Mouse (Mus musculus): ENCODE data around the gene Grin2c. TPM values are rescaled to one million over a fixed set of nuclear protein-coding genes. Genes with fewer than 3 reads are reported as not detected.

Grin2c gene
- polyA plus RNA-seq (2014; fragmentation: Illumina TruSeq; extraction: RNeasy Lipid Tissue Mini Kit (QIAGEN cat#74804); ENCODE audit: low read depth, low replicate concordance) = not detected

DNA sequence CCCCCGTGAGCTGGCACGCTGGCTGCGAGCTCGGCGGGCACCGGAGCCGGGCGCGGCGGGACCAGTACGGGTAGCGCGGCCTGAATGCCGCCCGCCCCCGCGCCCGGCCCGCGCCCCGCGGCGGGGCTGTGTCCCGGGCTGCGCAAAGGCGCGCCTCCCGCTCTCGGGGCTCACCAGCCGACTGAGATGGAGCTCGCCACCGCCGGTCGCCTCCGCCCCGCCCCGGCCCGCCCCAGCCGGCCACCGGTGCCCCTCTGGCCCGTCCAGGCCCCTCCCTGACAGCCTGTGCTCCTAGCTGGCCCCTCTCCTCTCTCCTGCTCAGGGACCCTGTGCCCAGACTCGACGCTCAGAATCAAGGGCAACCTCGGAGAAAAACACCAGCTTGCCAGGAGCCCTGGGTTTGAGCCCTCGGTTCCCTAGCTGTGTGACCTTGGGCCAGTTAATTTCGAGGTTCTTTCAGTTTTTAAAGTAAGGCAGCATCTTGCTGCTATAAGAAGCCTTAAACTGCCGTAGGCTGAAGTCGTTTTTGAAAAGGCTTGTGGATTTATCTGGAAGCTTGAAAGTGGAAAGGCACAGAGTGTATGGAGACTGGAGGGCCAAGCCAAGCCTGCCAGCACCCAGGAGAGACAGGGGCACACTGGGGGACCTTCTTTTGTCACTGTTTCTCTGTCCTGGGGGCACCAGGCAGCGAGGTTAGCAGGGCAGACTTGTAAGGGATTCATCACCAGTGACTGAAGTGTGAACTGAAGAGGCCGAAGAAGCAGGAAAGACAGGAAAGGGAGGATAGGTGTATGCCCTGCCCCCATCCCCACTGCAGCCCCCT, at the start of gene Grin2c:
Gene Grin2c, minus strand, starts transcription at position 183 of the 823 bp plus-strand sequence.

DNA sequence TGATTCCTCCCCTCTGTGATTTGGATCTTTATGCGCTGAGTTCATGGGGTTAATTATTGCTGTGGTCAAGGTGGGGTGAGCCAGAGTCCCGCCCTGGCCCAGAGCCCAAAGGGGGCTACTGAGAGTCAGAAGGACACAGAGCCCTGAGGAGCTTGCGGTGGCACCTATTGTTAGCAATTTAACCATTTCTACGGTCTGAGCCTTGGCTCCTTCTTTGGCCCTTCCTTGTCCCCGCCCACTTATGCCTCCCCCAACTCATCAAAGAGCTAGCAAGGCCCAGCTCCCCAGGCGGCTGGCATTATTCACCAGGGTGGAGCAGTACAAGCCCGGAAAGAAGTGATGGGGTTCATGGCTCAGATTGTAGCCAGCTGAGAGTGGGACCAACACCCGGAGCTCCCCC, 39.8 kb upstream of the Grin2c start, which contains the start of gene Otop2:
Gene Otop2, plus strand, starts transcription at position 301 of the 400 bp plus-strand sequence.

DNA sequence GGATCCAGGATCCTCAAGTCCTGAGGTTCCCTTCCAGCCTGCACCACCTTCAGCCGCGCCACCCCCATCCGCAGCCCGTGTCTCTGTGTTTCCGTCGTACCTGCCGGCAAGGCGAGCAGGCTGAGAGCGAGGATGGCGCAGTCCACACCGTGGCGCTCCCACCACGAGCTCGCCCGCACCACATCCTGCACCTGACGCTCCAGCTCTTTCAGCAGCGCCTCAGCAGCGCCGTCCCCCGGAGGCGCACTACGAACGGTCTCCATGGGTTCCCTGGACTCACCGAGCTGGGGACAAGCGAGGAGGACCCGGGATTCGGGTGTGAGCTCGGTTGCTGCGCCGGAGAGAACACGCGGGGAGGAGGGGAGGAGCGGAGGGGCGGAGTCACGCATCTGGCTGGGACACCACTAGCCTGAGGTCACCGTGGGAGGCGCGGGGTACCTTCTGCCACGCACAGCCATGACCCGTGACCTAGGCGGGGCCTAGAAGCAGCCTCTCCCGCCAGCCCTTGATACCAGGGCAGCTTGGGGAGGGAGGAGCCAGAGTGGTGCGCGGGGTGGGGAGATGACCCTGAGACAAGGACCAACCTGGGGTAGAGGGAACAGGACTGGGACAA, 30.3 kb upstream of the Grin2c start, which contains the start of gene Fads6:
Gene Fads6, minus strand, starts transcription at position 450 of the 613 bp plus-strand sequence.

DNA sequence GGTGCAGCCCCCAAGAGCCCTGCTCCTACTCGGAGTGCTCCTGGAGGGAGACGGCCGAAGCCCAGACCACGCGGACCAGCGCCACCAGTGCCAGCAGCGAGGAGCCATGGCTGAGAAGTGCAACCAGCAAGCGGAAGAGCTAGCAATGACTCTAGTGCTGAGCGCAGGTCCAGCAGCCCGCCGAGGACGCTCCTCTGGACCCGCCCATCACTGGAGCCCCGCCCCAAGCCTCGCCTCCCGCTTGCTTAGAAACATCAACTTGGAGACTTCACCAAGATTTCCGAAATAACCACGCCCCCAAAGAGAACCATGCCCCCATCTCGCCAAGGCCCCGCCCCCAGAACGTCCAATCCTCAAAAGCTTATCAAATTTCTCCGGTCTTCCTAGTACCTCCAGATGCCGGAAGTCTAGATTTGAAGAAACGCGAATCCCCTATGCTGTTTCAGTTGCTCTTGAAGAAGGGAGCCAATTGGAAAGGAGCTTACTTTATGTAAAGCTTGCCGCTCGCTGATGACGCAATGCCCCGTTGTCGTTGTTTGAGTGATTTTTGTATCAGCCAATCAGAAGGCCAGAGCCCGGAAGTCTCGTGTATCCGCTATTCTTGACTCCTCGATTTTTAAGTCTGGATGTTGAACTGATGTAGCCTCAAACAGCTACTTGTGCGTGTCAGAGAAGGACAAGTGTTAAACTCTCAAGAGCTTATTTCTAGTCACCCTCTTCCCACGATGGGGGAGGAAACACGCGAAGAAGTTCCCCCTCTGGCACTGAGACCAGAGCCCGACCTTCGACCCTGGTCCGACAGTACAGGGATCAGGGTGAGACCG, 9.9 kb upstream of the Grin2c start, which contains the start of gene Fdxr:
Gene Fdxr, minus strand, starts transcription at position 271 of the 824 bp plus-strand sequence.

Other genes with a start within 250 kb of the Grin2c start
- not detected for gene Cd300ld4, start 240.2 kb downstream of the Grin2c start, polyA plus RNA-seq (2014; fragmentation: Illumina TruSeq; extraction: RNeasy Lipid Tissue Mini Kit (QIAGEN cat#74804); ENCODE audit: low read depth, low replicate concordance)
- 2.1 TPM for gene Cd300ld5, start 229.5 kb downstream of the Grin2c start, polyA plus RNA-seq (2014; fragmentation: Illumina TruSeq; extraction: RNeasy Lipid Tissue Mini Kit (QIAGEN cat#74804); ENCODE audit: low read depth, low replicate concordance)
- gene Cd300ld3, start 218.8 kb downstream of the Grin2c start, polyA plus RNA-seq (2014; fragmentation: Illumina TruSeq; extraction: RNeasy Lipid Tissue Mini Kit (QIAGEN cat#74804); ENCODE audit: low read depth, low replicate concordance) = 2.1 TPM
- gene Cd300e, start 205.1 kb downstream of the Grin2c start, polyA plus RNA-seq (2014; fragmentation: Illumina TruSeq; extraction: RNeasy Lipid Tissue Mini Kit (QIAGEN cat#74804); ENCODE audit: low read depth, low replicate concordance) = not detected
- 0.23 TPM for gene Rab37, start 175.8 kb downstream of the Grin2c start, polyA plus RNA-seq (2014; fragmentation: Illumina TruSeq; extraction: RNeasy Lipid Tissue Mini Kit (QIAGEN cat#74804); ENCODE audit: low read depth, low replicate concordance)
- gene Cd300lf, start 133.3 kb downstream of the Grin2c start, polyA plus RNA-seq (2014; fragmentation: Illumina TruSeq; extraction: RNeasy Lipid Tissue Mini Kit (QIAGEN cat#74804); ENCODE audit: low read depth, low replicate concordance) = 0.93 TPM
- gene Slc9a3r1, start 103.9 kb downstream of the Grin2c start, polyA plus RNA-seq (2014; fragmentation: Illumina TruSeq; extraction: RNeasy Lipid Tissue Mini Kit (QIAGEN cat#74804); ENCODE audit: low read depth, low replicate concordance) = 3.4 TPM
- gene Tmem104, start 79.8 kb downstream of the Grin2c start, polyA plus RNA-seq (2014; fragmentation: Illumina TruSeq; extraction: RNeasy Lipid Tissue Mini Kit (QIAGEN cat#74804); ENCODE audit: low read depth, low replicate concordance) = 1.3 TPM
- gene Nat9, start 79.4 kb downstream of the Grin2c start, polyA plus RNA-seq (2014; fragmentation: Illumina TruSeq; extraction: RNeasy Lipid Tissue Mini Kit (QIAGEN cat#74804); ENCODE audit: low read depth, low replicate concordance) = 0.82 TPM
- gene Fdxr, start 9.8 kb upstream of the Grin2c start, polyA plus RNA-seq (2014; fragmentation: Illumina TruSeq; extraction: RNeasy Lipid Tissue Mini Kit (QIAGEN cat#74804); ENCODE audit: low read depth, low replicate concordance) = 73.6 TPM
- 35.8 TPM for gene Fads6, start 30.4 kb upstream of the Grin2c start, polyA plus RNA-seq (2014; fragmentation: Illumina TruSeq; extraction: RNeasy Lipid Tissue Mini Kit (QIAGEN cat#74804); ENCODE audit: low read depth, low replicate concordance)
- not detected for gene Otop2, start 39.9 kb upstream of the Grin2c start, polyA plus RNA-seq (2014; fragmentation: Illumina TruSeq; extraction: RNeasy Lipid Tissue Mini Kit (QIAGEN cat#74804); ENCODE audit: low read depth, low replicate concordance)
- gene Ush1g, start 54.8 kb upstream of the Grin2c start, polyA plus RNA-seq (2014; fragmentation: Illumina TruSeq; extraction: RNeasy Lipid Tissue Mini Kit (QIAGEN cat#74804); ENCODE audit: low read depth, low replicate concordance) = not detected
- gene Otop3, start 67.5 kb upstream of the Grin2c start, polyA plus RNA-seq (2014; fragmentation: Illumina TruSeq; extraction: RNeasy Lipid Tissue Mini Kit (QIAGEN cat#74804); ENCODE audit: low read depth, low replicate concordance) = not detected
- gene Hid1, start 100.5 kb upstream of the Grin2c start, polyA plus RNA-seq (2014; fragmentation: Illumina TruSeq; extraction: RNeasy Lipid Tissue Mini Kit (QIAGEN cat#74804); ENCODE audit: low read depth, low replicate concordance) = 6.2 TPM
- gene Cdr2l, start 114.7 kb upstream of the Grin2c start, polyA plus RNA-seq (2014; fragmentation: Illumina TruSeq; extraction: RNeasy Lipid Tissue Mini Kit (QIAGEN cat#74804); ENCODE audit: low read depth, low replicate concordance) = 4.8 TPM
- gene Mrpl58, start 136.5 kb upstream of the Grin2c start, polyA plus RNA-seq (2014; fragmentation: Illumina TruSeq; extraction: RNeasy Lipid Tissue Mini Kit (QIAGEN cat#74804); ENCODE audit: low read depth, low replicate concordance) = 17.7 TPM
- 611 TPM for gene Atp5h, start 152.7 kb upstream of the Grin2c start, polyA plus RNA-seq (2014; fragmentation: Illumina TruSeq; extraction: RNeasy Lipid Tissue Mini Kit (QIAGEN cat#74804); ENCODE audit: low read depth, low replicate concordance)
- gene Kctd2, start 152.9 kb upstream of the Grin2c start, polyA plus RNA-seq (2014; fragmentation: Illumina TruSeq; extraction: RNeasy Lipid Tissue Mini Kit (QIAGEN cat#74804); ENCODE audit: low read depth, low replicate concordance) = 64.0 TPM
- not detected for gene Trim80, start 173.3 kb upstream of the Grin2c start, polyA plus RNA-seq (2014; fragmentation: Illumina TruSeq; extraction: RNeasy Lipid Tissue Mini Kit (QIAGEN cat#74804); ENCODE audit: low read depth, low replicate concordance)
- not detected for gene Slc16a5, start 195.2 kb upstream of the Grin2c start, polyA plus RNA-seq (2014; fragmentation: Illumina TruSeq; extraction: RNeasy Lipid Tissue Mini Kit (QIAGEN cat#74804); ENCODE audit: low read depth, low replicate concordance)
- gene Armc7, start 208.4 kb upstream of the Grin2c start, polyA plus RNA-seq (2014; fragmentation: Illumina TruSeq; extraction: RNeasy Lipid Tissue Mini Kit (QIAGEN cat#74804); ENCODE audit: low read depth, low replicate concordance) = 0.82 TPM
- 4.6 TPM for gene Nt5c, start 224.6 kb upstream of the Grin2c start, polyA plus RNA-seq (2014; fragmentation: Illumina TruSeq; extraction: RNeasy Lipid Tissue Mini Kit (QIAGEN cat#74804); ENCODE audit: low read depth, low replicate concordance)
- 14.9 TPM for gene Jpt1, start 247.1 kb upstream of the Grin2c start, polyA plus RNA-seq (2014; fragmentation: Illumina TruSeq; extraction: RNeasy Lipid Tissue Mini Kit (QIAGEN cat#74804); ENCODE audit: low read depth, low replicate concordance)